Comparison of ENCODE assay signal across 7 mouse cellular contexts in genomic region chr13:111867261-111867660, GRCm38 (mm10). TPM values are rescaled to one million over a fixed set of nuclear protein-coding genes. Genes with fewer than 3 reads are reported as not detected.
DNase-seq lines count a peak whose midpoint lies in the region; ATAC-seq and TF ChIP-seq lines count a peak whose summit lies in the region.

No protein-coding gene starts in this region.

- no peaks in the 10 kb centered on the region for H3K36me3 ChIP-seq in hindbrain, embryonic 12.5 days
- no peaks in the 10 kb centered on the region for H3K36me3 ChIP-seq in hindbrain, embryonic 16.5 days (ENCODE audit: control insufficient read depth, insufficient read depth, low read length)
- H3K36me3 ChIP-seq in spleen, adult 2 months (ENCODE audit: control insufficient read depth, insufficient read depth, low read length), result no peaks in the 10 kb centered on the region
- no peaks in the 10 kb centered on the region for H3K36me3 ChIP-seq in limb, embryonic 14.5 days (ENCODE audit: control insufficient read depth, insufficient read depth, low read length)

- no peaks in the 10 kb centered on the region for H3K27me3 ChIP-seq in hindbrain, embryonic 12.5 days
- H3K27me3 ChIP-seq in hindbrain, embryonic 16.5 days (replicated peaks; ENCODE audit: control insufficient read depth, insufficient read depth, low read length), result no peaks in the 10 kb centered on the region
- H3K27me3 ChIP-seq in spleen, adult 2 months (ENCODE audit: control insufficient read depth, insufficient read depth, low read length), result no peaks in the 10 kb centered on the region
- H3K27me3 ChIP-seq in limb, embryonic 14.5 days (ENCODE audit: control insufficient read depth, insufficient read depth, low read length), result no peaks in the 10 kb centered on the region

- 0 out of 2 replicates have a peak overlapping the region, but pooled peaks have one; percentile 42 for H3K4me2 ChIP-seq in hindbrain, embryonic 12.5 days (replicated peaks)
- no peak overlapping the region for H3K4me2 ChIP-seq in hindbrain, embryonic 16.5 days (ENCODE audit: low read length)
- 0 out of 2 replicates have a peak overlapping the region, but pooled peaks have one; percentile 50 for H3K4me2 ChIP-seq in limb, embryonic 14.5 days (replicated peaks; ENCODE audit: low read depth, low read length, severe bottlenecking)

- no peak for TF ChIP-seq CTCF in spleen, adult 2 months (IDR thresholded peaks at IDR 0.05; ENCODE audit: extremely low read depth, insufficient read depth, insufficient read length, insufficient replicate concordance)

- no peaks in the 10 kb centered on the region for H3K9me3 ChIP-seq in hindbrain, embryonic 12.5 days (replicated peaks)
- H3K9me3 ChIP-seq in hindbrain, embryonic 16.5 days (ENCODE audit: control insufficient read depth, low read length), result no peaks in the 10 kb centered on the region
- no peaks in the 10 kb centered on the region for H3K9me3 ChIP-seq in limb, embryonic 14.5 days (ENCODE audit: control insufficient read depth, low read length)

- no peak overlapping the region for H3K27ac ChIP-seq in hindbrain, embryonic 12.5 days
- H3K27ac ChIP-seq in hindbrain, embryonic 16.5 days (ENCODE audit: low read depth, low read length), result no peak overlapping the region
- peak overlapping the region; percentile 74; the same call in 1 of the 2 replicates for H3K27ac ChIP-seq in spleen, adult 2 months (ENCODE audit: insufficient read depth, low read length)
- H3K27ac ChIP-seq in limb, embryonic 14.5 days (replicated peaks; ENCODE audit: low read depth, low read length), result peak overlapping the region; percentile 58; the same call in 1 of the 2 replicates

- H3K4me1 ChIP-seq in hindbrain, embryonic 12.5 days, result peaks cover 13% of the 10 kb centered on the region
- peaks cover 8% of the 10 kb centered on the region; the same call in 1 of the 2 replicates for H3K4me1 ChIP-seq in hindbrain, embryonic 16.5 days (ENCODE audit: control insufficient read depth, insufficient read depth, low read depth, low read length)
- H3K4me1 ChIP-seq in spleen, adult 2 months (ENCODE audit: control insufficient read depth, insufficient read depth, insufficient read length), result peaks cover 8% of the 10 kb centered on the region; the same call in 1 of the 2 replicates
- H3K4me1 ChIP-seq in limb, embryonic 14.5 days (ENCODE audit: control insufficient read depth, insufficient read depth, low read length), result peaks cover 9% of the 10 kb centered on the region; the same call in 1 of the 2 replicates

- DNase-seq in spleen, adult 2 months (ENCODE audit: low read depth in 1 of 2, low spot score in 2 of 2), result peak in 1 of 2 experiments; percentile 66
- no peak for DNase-seq in spleen, postnatal 36 days (ENCODE audit: low spot score in 2 of 2)
- DNase-seq in limb, embryonic 14.5 days (ENCODE audit: low spot score), result no peak
- DNase-seq in adrenal gland, postnatal 36 days, result no peak
- no peak for DNase-seq in thymus, adult 18-20 months

- no peak overlapping the region for H3K9ac ChIP-seq in hindbrain, embryonic 12.5 days
- no peak overlapping the region for H3K9ac ChIP-seq in hindbrain, embryonic 16.5 days (ENCODE audit: low read depth, low read length)
- H3K9ac ChIP-seq in limb, embryonic 14.5 days (ENCODE audit: low read depth, low read length, severe bottlenecking), result no peak overlapping the region

- no peak for ATAC-seq in hindbrain, embryonic 12.5 days (ENCODE audit: low FRiP score)
- ATAC-seq in hindbrain, embryonic 16.5 days, result no peak
- no peak for ATAC-seq in limb, embryonic 14.5 days (ENCODE audit: low FRiP score, low read depth)

- WGBS in hindbrain, embryonic 12.5 days, result 95% methylated on average over 2 of the region's 2 CpGs
- WGBS in hindbrain, embryonic 16.5 days, result 92% methylated on average over 2 of the region's 2 CpGs
- 28% methylated on average over 2 of the region's 2 CpGs for WGBS in spleen, adult 2 months
- 86% methylated on average over 2 of the region's 2 CpGs for WGBS in limb, embryonic 14.5 days

- no peak overlapping the region for H3K4me3 ChIP-seq in hindbrain, embryonic 12.5 days
- no peak overlapping the region for H3K4me3 ChIP-seq in hindbrain, embryonic 16.5 days (ENCODE audit: low read length)
- no peak overlapping the region for H3K4me3 ChIP-seq in spleen, adult 2 months (ENCODE audit: extremely low read depth, insufficient read depth, insufficient read length)
- no peak overlapping the region for H3K4me3 ChIP-seq in limb, embryonic 14.5 days (replicated peaks; ENCODE audit: low read length)

- TF ChIP-seq POLR2A in spleen, adult 2 months (IDR thresholded peaks at IDR 0.05; ENCODE audit: low read depth, low read length), result no peak
- no peak for TF ChIP-seq POLR2A in limb, embryonic 14.5 days (IDR thresholded peaks at IDR 0.05; ENCODE audit: borderline replicate concordance, extremely low read depth, insufficient read depth, insufficient read length)

RNA-seq across cellular contexts. Expression of gene Map3k1, which starts 58.5 kb away (rescaled TPM):
- polyA plus RNA-seq in hindbrain, embryonic 12.5 days (2016; fragmentation: Nextera tagmentation; extraction: Ambion mirVana), result 14.3 and 15.6 TPM in 2 replicates
- 12.1 and 13.5 TPM in 2 replicates for polyA plus RNA-seq in hindbrain, embryonic 16.5 days (2015; fragmentation: Nextera tagmentation; extraction: Ambion mirVana)
- polyA plus RNA-seq in spleen, adult 2 months (2012; rRNA removed), result 45.1 and 49.9 TPM in 2 replicates
- polyA plus RNA-seq in limb, embryonic 14.5 days (2012; rRNA removed), result 11.4 and 12.5 TPM in 2 replicates
- polyA plus RNA-seq in limb, embryonic 14.5 days (2014; fragmentation: Nextera tagmentation; extraction: Ambion mirVana), result 15.5 and 15.8 TPM in 2 replicates
- 10 to 100 TPM; 48.2 to 56.2 TPM for total RNA-seq in adrenal gland, postnatal 36 days (2021)

Comparison
In these comparisons a context has a peak if more than half of its experiments do, and no peak if none do; other contexts are left out.
1. H3K27ac ChIP-seq: peak in spleen, adult 2 months (single experiment) and limb, embryonic 14.5 days (single experiment); none in hindbrain, embryonic 12.5 days (single experiment) and hindbrain, embryonic 16.5 days (single experiment).